Mouse (Mus musculus): ENCODE data around the gene Sap30bp. TPM values are rescaled to one million over a fixed set of nuclear protein-coding genes. Genes with fewer than 3 reads are reported as not detected.

The Sap30bp gene
- total RNA-seq, 2 experiments from 2014 or later = 38.0 to 38.1 TPM

GRCm38 (mm10) chr11:115956453-115956852, 23.4 kb downstream of the Sap30bp start:
- no peak for DNase-seq

- DNase-seq = no peak
Observed at GRCm38 (mm10) chr11:115957971-115958370, 24.9 kb downstream of the Sap30bp start.

- DNase-seq = no peak
Observed at GRCm38 (mm10) chr11:115959018-115959417, 25.9 kb downstream of the Sap30bp start.

- DNase-seq = no peak
Observed at GRCm38 (mm10) chr11:115962651-115963412, 29.8 kb downstream of the Sap30bp start.

GRCm38 (mm10) chr11:115964977-115965604, 32.0 kb downstream of the Sap30bp start:
- peak; percentile 84 for DNase-seq

GRCm38 (mm10) chr11:115968731-115969405, 35.8 kb downstream of the Sap30bp start:
- DNase-seq = no peak

- DNase-seq = no peak
Observed at GRCm38 (mm10) chr11:115970006-115970673, 37.1 kb downstream of the Sap30bp start.

GRCm38 (mm10) chr11:115971016-115971415, 37.9 kb downstream of the Sap30bp start:
- DNase-seq = no peak

GRCm38 (mm10) chr11:115974309-115975082, 41.4 kb downstream of the Sap30bp start, which contains the start of gene Itgb4:
Gene Itgb4, plus strand, starts transcription at chr11:115974709.
- DNase-seq = peak; percentile 34

- DNase-seq = no peak
Observed at GRCm38 (mm10) chr11:115975083-115975420, 42.0 kb downstream of the Sap30bp start.

- DNase-seq = no peak
Observed at GRCm38 (mm10) chr11:115975544-115975943, 42.5 kb downstream of the Sap30bp start.

GRCm38 (mm10) chr11:115982472-115982871, 49.4 kb downstream of the Sap30bp start:
- no peak for DNase-seq

GRCm38 (mm10) chr11:115983291-115983690, 50.2 kb downstream of the Sap30bp start:
- DNase-seq = no peak

GRCm38 (mm10) chr11:115989686-115990085, 56.6 kb downstream of the Sap30bp start:
- no peak for DNase-seq

- no peak for DNase-seq
Observed at GRCm38 (mm10) chr11:115992098-115992497, 59.0 kb downstream of the Sap30bp start.

GRCm38 (mm10) chr11:115995256-115995655, 62.2 kb downstream of the Sap30bp start:
- DNase-seq = no peak

- no peak for DNase-seq
Observed at GRCm38 (mm10) chr11:115997047-115997446, 64.0 kb downstream of the Sap30bp start.

- no peak for DNase-seq
Observed at GRCm38 (mm10) chr11:115997662-115998061, 64.6 kb downstream of the Sap30bp start.

- DNase-seq = no peak
Observed at GRCm38 (mm10) chr11:115999027-115999426, 65.9 kb downstream of the Sap30bp start.

GRCm38 (mm10) chr11:115999538-116000143, 66.6 kb downstream of the Sap30bp start:
- peak; percentile 82 for DNase-seq

GRCm38 (mm10) chr11:116000607-116001006, 67.5 kb downstream of the Sap30bp start:
- no peak for DNase-seq
